Mouse (Mus musculus): ENCODE results near the gene H2afx. TPM values are rescaled to one million over a fixed set of nuclear protein-coding genes. Genes with fewer than 3 reads are reported as not detected.

Gene H2afx
- polyA plus RNA-seq, 1 experiment = 891 TPM

DNA sequence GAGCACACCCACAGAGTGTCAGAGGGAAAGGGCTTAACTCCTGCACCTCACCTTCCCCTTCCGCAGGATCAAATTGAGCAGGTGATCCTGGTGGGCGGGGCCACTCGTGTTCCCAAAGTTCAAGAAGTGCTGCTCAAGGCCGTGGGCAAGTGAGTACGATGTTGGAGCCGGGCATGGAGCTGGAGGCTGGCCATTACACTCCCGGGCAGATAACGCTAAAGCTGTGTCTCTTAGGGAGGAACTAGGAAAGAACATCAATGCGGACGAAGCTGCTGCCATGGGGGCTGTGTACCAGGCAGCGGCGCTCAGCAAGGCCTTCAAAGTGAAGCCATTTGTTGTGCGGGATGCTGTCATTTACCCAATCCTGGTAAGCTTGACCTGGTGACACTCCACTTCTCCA, 50.1 kb downstream of the H2afx start:
- peaks cover 57% of the 10 kb centered on the region for H3K36me3 ChIP-seq (ENCODE audit: control insufficient read depth, insufficient read depth, low read length)

More for the DNA sequence above, 50.1 kb downstream of the H2afx start:
- no peak for DNase-seq
- Histone ChIP-seq H3K4me1 (replicated peaks; ENCODE audit: control insufficient read depth, insufficient read depth, low read length) (peaks cover 10% of the 10 kb centered on the region), H3K4me3 (ENCODE audit: control insufficient read depth, insufficient read depth, low read length) (no peak overlapping the region), H3K27ac (ENCODE audit: control insufficient read depth, insufficient read depth, low read length) (no peak overlapping the region), H3K27me3 (ENCODE audit: control insufficient read depth, insufficient read depth, low read length) (no peaks in the 10 kb centered on the region)
- no peak for TF ChIP-seq CTCF (IDR thresholded peaks at IDR 0.05; ENCODE audit: borderline replicate concordance, control insufficient read depth, extremely low read depth, insufficient read depth, low read length, poor library complexity)
- TF ChIP-seq POLR2A (IDR thresholded peaks at IDR 0.05; ENCODE audit: control insufficient read depth, extremely low read depth, insufficient read depth, low read length, poor library complexity) = no peak
- 97% methylated on average over 13 of the region's 13 CpGs for WGBS

Other genes starting within 250 kb of the H2afx start
- 0.09 TPM in 1 of 2 replicates, not detected in the other for gene Mfrp, start 233.0 kb upstream of the H2afx start, polyA plus RNA-seq (2012; rRNA removed)
- gene C1qtnf5, start 227.4 kb upstream of the H2afx start, polyA plus RNA-seq (2012; rRNA removed) = 3.4 and 5.0 TPM in 2 replicates
- not detected in 2 replicates for gene Gm49380, start 221.2 kb upstream of the H2afx start, polyA plus RNA-seq (2012; rRNA removed)
- 72.3 and 119 TPM in 2 replicates for gene Rnf26, start 221.2 kb upstream of the H2afx start, polyA plus RNA-seq (2012; rRNA removed)
- gene Mcam, start 200.2 kb upstream of the H2afx start, polyA plus RNA-seq (2012; rRNA removed) = 13.0 and 18.7 TPM in 2 replicates
- gene Cbl, start 100.6 kb upstream of the H2afx start, polyA plus RNA-seq (2012; rRNA removed) = 132 and 194 TPM in 2 replicates
- gene Ccdc153, start 94.0 kb upstream of the H2afx start, polyA plus RNA-seq (2012; rRNA removed) = 6.1 and 13.0 TPM in 2 replicates
- 0.55 and 0.59 TPM in 2 replicates for gene Pdzd3, start 83.2 kb upstream of the H2afx start, polyA plus RNA-seq (2012; rRNA removed)
- gene Nlrx1, start 66.1 kb upstream of the H2afx start, polyA plus RNA-seq (2012; rRNA removed) = 13.4 and 16.2 TPM in 2 replicates
- 1.2 and 2.7 TPM in 2 replicates for gene Abcg4, start 46.1 kb upstream of the H2afx start, polyA plus RNA-seq (2012; rRNA removed)
- gene Hinfp, start 29.0 kb upstream of the H2afx start, polyA plus RNA-seq (2012; rRNA removed) = 71.1 and 71.9 TPM in 2 replicates
- gene C2cd2l, start 14.4 kb upstream of the H2afx start, polyA plus RNA-seq (2012; rRNA removed) = 94.1 and 110 TPM in 2 replicates
- 47.9 and 49.5 TPM in 2 replicates for gene Dpagt1, start 8.7 kb upstream of the H2afx start, polyA plus RNA-seq (2012; rRNA removed)
- gene Hmbs, start 9.5 kb downstream of the H2afx start, polyA plus RNA-seq (2012; rRNA removed) = 40.7 and 42.2 TPM in 2 replicates
- 37.9 and 40.8 TPM in 2 replicates for gene Vps11, start 27.0 kb downstream of the H2afx start, polyA plus RNA-seq (2012; rRNA removed)
- gene Hyou1, start 44.8 kb downstream of the H2afx start, polyA plus RNA-seq (2012; rRNA removed) = 74.4 and 75.5 TPM in 2 replicates
- 22.4 and 32.9 TPM in 2 replicates for gene Slc37a4, start 62.2 kb downstream of the H2afx start, polyA plus RNA-seq (2012; rRNA removed)
- 220 and 258 TPM in 2 replicates for gene Rps25, start 72.4 kb downstream of the H2afx start, polyA plus RNA-seq (2012; rRNA removed)
- 49.1 and 57.4 TPM in 2 replicates for gene Trappc4, start 72.9 kb downstream of the H2afx start, polyA plus RNA-seq (2012; rRNA removed)
- gene Ccdc84, start 83.9 kb downstream of the H2afx start, polyA plus RNA-seq (2012; rRNA removed) = 30.0 and 30.9 TPM in 2 replicates
- 0.08 and 0.22 TPM in 2 replicates for gene Foxr1, start 106.4 kb downstream of the H2afx start, polyA plus RNA-seq (2012; rRNA removed)
- gene Upk2, start 120.3 kb downstream of the H2afx start, polyA plus RNA-seq (2012; rRNA removed) = 1.4 and 1.6 TPM in 2 replicates
- gene Bcl9l, start 148.1 kb downstream of the H2afx start, polyA plus RNA-seq (2012; rRNA removed) = 38.7 and 50.4 TPM in 2 replicates
- gene Cxcr5, start 227.2 kb downstream of the H2afx start, polyA plus RNA-seq (2012; rRNA removed) = 7.7 and 9.9 TPM in 2 replicates